Mouse (Mus musculus) bone marrow macrophage, adult 2 months (primary cell): Measurements from ENCODE around the gene Hspd1.

Experiments used
- CTCF ChIP-seq: IDR thresholded peaks from 2 replicates; pipeline ENCODE4 v1.5.1; 2012; ENCODE audit warnings: low read depth, mild to moderate bottlenecking, low read length, moderate library complexity
- POLR2A ChIP-seq: IDR thresholded peaks from 2 replicates; pipeline ENCODE4 v1.6.1; 2012; ENCODE audit warnings: mild to moderate bottlenecking, low read depth, low read length, borderline replicate concordance

DNA sequence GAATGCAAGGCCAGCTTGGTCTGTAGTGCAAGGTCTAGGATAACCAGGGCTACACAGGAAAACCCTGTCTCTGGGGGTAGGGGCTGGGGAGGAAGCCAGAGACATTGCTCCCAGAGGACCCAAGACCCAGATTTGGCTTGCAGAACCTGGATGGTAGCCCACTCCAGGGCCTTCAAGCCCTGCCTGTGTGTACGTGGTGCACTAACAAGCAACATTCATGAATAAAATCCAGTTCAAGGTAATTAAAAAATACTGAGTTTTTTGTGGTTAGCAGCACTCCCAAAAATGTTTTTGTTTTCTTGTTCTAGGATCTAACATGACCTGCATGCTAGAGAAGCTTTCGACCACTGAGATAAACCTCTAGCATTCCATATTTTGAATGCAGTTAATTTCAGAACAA is 4.0 kb upstream of the Hspd1 start:
- TF ChIP-seq CTCF (no peak), POLR2A (no peak)
